Mouse (Mus musculus) stomach, embryonic 15.5 days (tissue): Measurements from ENCODE around the gene Gm8126. TPM values are rescaled to one million over a fixed set of nuclear protein-coding genes. Genes with fewer than 3 reads are reported as not detected.
"Not testable (repeated sequence)": the region's sequence is repeated elsewhere in the genome, so short reads cannot be mapped to it uniquely, and the experiment has no call there.

Source experiments
- ATAC-seq: fragments of 200-750 bp; cut with Nextera tagmentation; 2 replicates; pipeline ENCODE4 v1.8.0; 2017; ENCODE audit warnings: low read depth, moderate number of reproducible peaks, moderate TSS enrichment; ENCODE audit not compliant: insufficient read depth, low FRiP score
- H3K27ac ChIP-seq: fragments of 300-500 bp; sonication (generic); 2 replicates; pipeline ENCODE4 v1.5.1; 2015; ENCODE audit warnings: mild to moderate bottlenecking, inconsistent platforms
- H3K27me3 ChIP-seq: fragments of 300-500 bp; sonication (generic); replicated peaks from 2 replicates; pipeline ENCODE4 v1.6.1; 2015; ENCODE audit warnings: inconsistent platforms
- H3K36me3 ChIP-seq: fragments of 300-500 bp; sonication (generic); 2 replicates; pipeline ENCODE4 v1.6.1; 2015; ENCODE audit warnings: inconsistent platforms
- H3K4me1 ChIP-seq: fragments of 300-500 bp; sonication (generic); 2 replicates; pipeline ENCODE4 v1.6.1; 2015; ENCODE audit warnings: inconsistent platforms
- H3K4me2 ChIP-seq: fragments of 300-500 bp; sonication (generic); 2 replicates; pipeline ENCODE4 v1.6.1; 2015; ENCODE audit warnings: mild to moderate bottlenecking, inconsistent platforms
- H3K4me3 ChIP-seq: fragments of 300-500 bp; sonication (generic); replicated peaks from 2 replicates; pipeline ENCODE4 v1.5.1; 2015; ENCODE audit warnings: inconsistent platforms
- H3K9ac ChIP-seq: fragments of 300-500 bp; sonication (generic); 2 replicates; pipeline ENCODE4 v1.6.1; 2015; ENCODE audit warnings: inconsistent platforms
- H3K9me3 ChIP-seq: fragments of 300-500 bp; sonication (generic); 2 replicates; pipeline ENCODE4 v1.6.1; 2016; ENCODE audit warnings: inconsistent platforms
- WGBS: fragments of 180-500 bp; shearing (Covaris S2); methylation state at CpG from one replicate; pipeline ENCODE4 v1.1.7; 2015; 5-methylcytosine and 5-hydroxymethylcytosine counted together
- polyA plus RNA-seq: library from polyadenylated mRNA; unstranded; fragments of >200 nt; fragmentation: Nextera tagmentation; extraction: Ambion mirVana; gene quantifications from 2 replicates; pipeline ENCODE4 v1.2.1, GENCODE M21; 2015

The Gm8126 gene
- polyA plus RNA-seq, 1 experiment from 2014 or later, result not detected

DNA sequence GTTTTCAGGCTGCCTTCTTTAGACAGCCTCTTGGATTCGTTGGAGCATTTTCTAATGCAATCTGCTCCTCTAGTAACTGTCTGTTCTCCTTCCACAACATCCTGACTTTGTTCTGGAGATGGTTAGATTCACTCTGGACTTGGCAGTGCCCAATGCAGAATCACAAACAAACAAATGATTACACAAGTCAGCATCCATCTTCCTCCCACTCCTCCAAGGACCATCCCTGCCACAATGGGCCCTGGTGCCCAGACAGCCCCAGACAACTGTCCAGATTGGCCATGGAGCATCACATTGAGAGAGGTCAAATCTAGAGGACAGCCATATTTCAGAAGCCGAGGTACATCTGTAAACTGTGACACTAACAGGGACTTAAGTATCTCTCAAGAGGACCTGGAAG, 19.0 kb downstream of the Gm8126 start:
- H3K27ac ChIP-seq, H3K4me3 ChIP-seq, H3K27me3 ChIP-seq, H3K9ac ChIP-seq, H3K9me3 ChIP-seq, H3K4me2 ChIP-seq, H3K4me1 ChIP-seq, ATAC-seq, H3K36me3 ChIP-seq: not testable (repeated sequence)
- WGBS, result 62% methylated on average over 2 of the region's 2 CpGs

- not testable (repeated sequence) for H3K27me3 ChIP-seq, H3K4me2 ChIP-seq, H3K36me3 ChIP-seq, H3K4me3 ChIP-seq, H3K9me3 ChIP-seq, H3K9ac ChIP-seq, ATAC-seq, H3K4me1 ChIP-seq, H3K27ac ChIP-seq
- 60% methylated on average over 4 of the region's 4 CpGs for WGBS
Observed at GRCm38 (mm10) chr14:43278146-43278545, 19.7 kb downstream of the Gm8126 start.

DNA sequence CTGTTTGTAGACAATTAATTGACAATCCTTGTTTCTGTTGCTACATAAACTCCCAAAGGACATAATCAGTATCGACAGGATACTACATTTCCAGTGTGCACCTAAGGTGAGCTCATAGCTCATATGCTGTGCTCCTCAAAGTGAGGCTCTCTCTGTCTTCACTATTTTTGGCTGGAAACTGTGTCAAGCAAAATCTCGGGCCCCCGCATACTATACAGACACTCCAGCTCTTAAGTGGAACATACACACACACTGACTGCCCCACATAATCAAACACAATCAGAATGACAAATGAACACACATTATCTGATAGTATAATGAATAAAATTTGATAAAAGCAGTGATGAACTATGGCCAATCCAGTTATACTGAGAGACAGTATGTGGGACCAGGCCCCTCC, 20.2 kb downstream of the Gm8126 start:
- ATAC-seq, H3K4me1 ChIP-seq, H3K27ac ChIP-seq, H3K27me3 ChIP-seq, H3K4me3 ChIP-seq, H3K36me3 ChIP-seq, H3K4me2 ChIP-seq, H3K9me3 ChIP-seq, H3K9ac ChIP-seq: not testable (repeated sequence)
- WGBS, result 83% methylated on average over 3 of the region's 3 CpGs

DNA sequence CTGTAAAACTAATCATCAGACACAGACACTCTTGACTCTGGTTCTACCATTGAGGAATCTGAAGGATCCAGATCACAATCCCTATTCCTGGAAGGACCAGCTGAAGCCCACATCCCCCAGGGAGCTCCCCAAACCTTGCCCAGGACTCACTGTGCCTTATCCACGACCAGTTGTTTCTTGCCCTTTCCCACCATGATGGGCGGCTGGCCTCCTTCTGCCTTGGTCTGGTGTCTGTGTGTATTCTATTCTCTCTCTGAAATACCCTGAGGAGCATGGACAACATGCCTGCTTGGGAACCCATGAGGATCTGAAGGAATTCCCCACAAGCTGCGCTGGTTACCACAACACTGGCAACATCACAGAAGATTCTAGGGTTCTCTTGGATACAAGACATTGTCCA, 35.1 kb downstream of the Gm8126 start, which contains the start of gene Gm8127:
Gene Gm8127 (minus strand): TSS at position 330 of the 400 bp plus-strand sequence.
- H3K27ac ChIP-seq, H3K27me3 ChIP-seq, H3K9ac ChIP-seq, H3K4me3 ChIP-seq, ATAC-seq, H3K4me1 ChIP-seq, H3K9me3 ChIP-seq, H3K36me3 ChIP-seq, H3K4me2 ChIP-seq: not testable (repeated sequence)
- WGBS, result 82% methylated on average over 3 of the region's 3 CpGs

Other genes with a start within 250 kb of the Gm8126 start
- not detected in 2 replicates for gene Gm10376, start 243.0 kb upstream of the Gm8126 start, polyA plus RNA-seq
- not detected in 2 replicates for gene Gm8094, start 182.0 kb upstream of the Gm8126 start, polyA plus RNA-seq
- not detected in 2 replicates for gene Gm8104, start 158.0 kb upstream of the Gm8126 start, polyA plus RNA-seq
- gene Gm7233, start 78.8 kb upstream of the Gm8126 start, polyA plus RNA-seq, result not detected in 2 replicates
- not detected in 2 replicates for gene Gm8122, start 23.3 kb upstream of the Gm8126 start, polyA plus RNA-seq
- gene Gm9732, start 16.4 kb downstream of the Gm8126 start, polyA plus RNA-seq, result not detected in 2 replicates
- gene Gm8127, start 35.2 kb downstream of the Gm8126 start, polyA plus RNA-seq, result not detected in 2 replicates
- not detected in 2 replicates for gene 1700001F09Rik, start 89.2 kb downstream of the Gm8126 start, polyA plus RNA-seq
- gene Gm8138, start 157.7 kb downstream of the Gm8126 start, polyA plus RNA-seq, result not detected in 2 replicates